Mouse (Mus musculus) embryonic fibroblast, embryonic 13.5 days (primary cell): ENCODE results near the gene Asb11.

Experiments used
- CTCF ChIP-seq: IDR thresholded peaks from 2 replicates; pipeline ENCODE4 v1.5.1; 2011; ENCODE audit warnings: mild to moderate bottlenecking, control low read depth, low read length, moderate library complexity, borderline replicate concordance; ENCODE audit not compliant: insufficient read depth
- POLR2A ChIP-seq: IDR thresholded peaks from 2 replicates; pipeline ENCODE4 v1.6.1; 2011; ENCODE audit warnings: low read depth, mild to moderate bottlenecking, control low read depth, low read length, moderate library complexity

- TF ChIP-seq CTCF, result no peak
- no peak for TF ChIP-seq POLR2A
These were observed 2.7 kb downstream of the Asb11 start for GRCm38 (mm10) chrX:164439462-164439861.
